Comparison of ENCODE assay signal across 8 mouse cellular contexts in genomic region chr3:98975777-98976176, GRCm38 (mm10).
DNase-seq lines count a peak whose midpoint lies in the region; ATAC-seq lines count a peak whose summit lies in the region.

No protein-coding gene starts in this region.

- ATAC-seq in embryonic facial prominence, embryonic 11.5 days (replicated peaks; ENCODE audit: insufficient number of reproducible peaks, low FRiP score, low TSS enrichment, low read depth): no peak
- ATAC-seq in forebrain, embryonic 15.5 days (replicated peaks): 0 out of 2 replicates have a peak, but pooled peaks have one; percentile 46
- 0 out of 2 replicates have a peak, but pooled peaks have one; percentile 63 for ATAC-seq in neural tube, embryonic 15.5 days (ENCODE audit: low FRiP score)

- H3K27me3 ChIP-seq in embryonic facial prominence, embryonic 11.5 days (ENCODE audit: control insufficient read depth, insufficient read depth, low read length): no peaks in the 10 kb centered on the region
- no peaks in the 10 kb centered on the region for H3K27me3 ChIP-seq in embryonic facial prominence, embryonic 10.5 days (replicated peaks; ENCODE audit: low read depth, poor library complexity, severe bottlenecking)
- H3K27me3 ChIP-seq in forebrain, embryonic 15.5 days: no peaks in the 10 kb centered on the region
- no peaks in the 10 kb centered on the region for H3K27me3 ChIP-seq in neural tube, embryonic 15.5 days (replicated peaks)

- H3K9ac ChIP-seq in embryonic facial prominence, embryonic 11.5 days (replicated peaks; ENCODE audit: low read length): no peak overlapping the region
- no peak overlapping the region for H3K9ac ChIP-seq in forebrain, embryonic 15.5 days (replicated peaks)
- no peak overlapping the region for H3K9ac ChIP-seq in neural tube, embryonic 15.5 days (replicated peaks)

- 8% methylated on average over 3 of the region's 3 CpGs for WGBS in embryonic facial prominence, embryonic 11.5 days
- WGBS in embryonic facial prominence, embryonic 10.5 days: 6% methylated on average over 3 of the region's 3 CpGs
- WGBS in forebrain, embryonic 15.5 days: 6% methylated on average over 3 of the region's 3 CpGs
- 7% methylated on average over 3 of the region's 3 CpGs for WGBS in neural tube, embryonic 15.5 days

- no peaks in the 10 kb centered on the region for H3K9me3 ChIP-seq in embryonic facial prominence, embryonic 11.5 days (replicated peaks; ENCODE audit: control insufficient read depth, low read length)
- no peaks in the 10 kb centered on the region for H3K9me3 ChIP-seq in embryonic facial prominence, embryonic 10.5 days
- H3K9me3 ChIP-seq in forebrain, embryonic 15.5 days: no peaks in the 10 kb centered on the region
- no peaks in the 10 kb centered on the region for H3K9me3 ChIP-seq in neural tube, embryonic 15.5 days (replicated peaks)

- DNase-seq in embryonic facial prominence, embryonic 11.5 days (ENCODE audit: low spot score): peak; percentile 83
- DNase-seq in embryonic facial prominence, embryonic 10.5 days (ENCODE audit: low spot score): no peak
- peak; percentile 12 for DNase-seq in right cerebral cortex, adult 18-20 months
- DNase-seq in right cerebral cortex, postnatal 36 days (ENCODE audit: low spot score in 2 of 2): no peak
- peak; percentile 57 for DNase-seq in kidney, postnatal 14 days
- no peak for DNase-seq in gastrocnemius, postnatal 4 days (ENCODE audit: low spot score in 2 of 2)

- H3K27ac ChIP-seq in embryonic facial prominence, embryonic 11.5 days (replicated peaks; ENCODE audit: low read depth, low read length): no peak overlapping the region
- H3K27ac ChIP-seq in embryonic facial prominence, embryonic 10.5 days (replicated peaks): no peak overlapping the region
- no peak overlapping the region for H3K27ac ChIP-seq in forebrain, embryonic 15.5 days (replicated peaks)
- no peak overlapping the region for H3K27ac ChIP-seq in neural tube, embryonic 15.5 days (replicated peaks)

- H3K4me1 ChIP-seq in embryonic facial prominence, embryonic 11.5 days (ENCODE audit: control insufficient read depth, insufficient read depth, low read length): no peaks in the 10 kb centered on the region
- H3K4me1 ChIP-seq in embryonic facial prominence, embryonic 10.5 days: peaks cover 11% of the 10 kb centered on the region; the same call in 1 of the 2 replicates
- no peaks in the 10 kb centered on the region for H3K4me1 ChIP-seq in forebrain, embryonic 15.5 days
- no peaks in the 10 kb centered on the region for H3K4me1 ChIP-seq in neural tube, embryonic 15.5 days

- H3K4me3 ChIP-seq in embryonic facial prominence, embryonic 11.5 days (ENCODE audit: low read depth, low read length): no peak overlapping the region
- H3K4me3 ChIP-seq in embryonic facial prominence, embryonic 10.5 days: no peak overlapping the region
- no peak overlapping the region for H3K4me3 ChIP-seq in forebrain, embryonic 15.5 days
- H3K4me3 ChIP-seq in neural tube, embryonic 15.5 days (replicated peaks): no peak overlapping the region

- H3K36me3 ChIP-seq in embryonic facial prominence, embryonic 11.5 days (replicated peaks; ENCODE audit: control insufficient read depth, insufficient read depth, low read depth, low read length): no peaks in the 10 kb centered on the region
- no peaks in the 10 kb centered on the region for H3K36me3 ChIP-seq in embryonic facial prominence, embryonic 10.5 days (replicated peaks)
- H3K36me3 ChIP-seq in forebrain, embryonic 15.5 days: no peaks in the 10 kb centered on the region
- H3K36me3 ChIP-seq in neural tube, embryonic 15.5 days: no peaks in the 10 kb centered on the region

- no peak overlapping the region for H3K4me2 ChIP-seq in embryonic facial prominence, embryonic 11.5 days (ENCODE audit: low read depth, low read length)
- no peak overlapping the region for H3K4me2 ChIP-seq in forebrain, embryonic 15.5 days (replicated peaks)
- no peak overlapping the region for H3K4me2 ChIP-seq in neural tube, embryonic 15.5 days

Comparison
In these comparisons a context has a peak if more than half of its experiments do, and no peak if none do; other contexts are left out.
1. DNase-seq: peak in embryonic facial prominence, embryonic 11.5 days (single experiment), right cerebral cortex, adult 18-20 months (single experiment) and kidney, postnatal 14 days (single experiment); none in embryonic facial prominence, embryonic 10.5 days (single experiment), right cerebral cortex, postnatal 36 days (0 of 2) and gastrocnemius, postnatal 4 days (0 of 2).